Mouse (Mus musculus) embryo, embryonic 11 days (tissue): ENCODE data around the gene Kdm4a.
A peak's percentile ranks its signal among the peaks of the same experiment; 100 is the strongest.

Experiments
- DNase-seq: peaks from one replicate; pipeline ENCODE4 v3.0.0-alpha.2; 2015

The Kdm4a gene

GRCm38 (mm10) chr4:118154889-118155288, 25.0 kb downstream of the Kdm4a start:
- no peak for DNase-seq

- no peak for DNase-seq
These were observed 27.6 kb downstream of the Kdm4a start for GRCm38 (mm10) chr4:118152020-118152785.

GRCm38 (mm10) chr4:118150804-118151203, 29.0 kb downstream of the Kdm4a start:
- DNase-seq: no peak

GRCm38 (mm10) chr4:118149956-118150680, 29.7 kb downstream of the Kdm4a start:
- no peak for DNase-seq

GRCm38 (mm10) chr4:118149055-118149576, 30.7 kb downstream of the Kdm4a start:
- DNase-seq: no peak

- no peak for DNase-seq
These were observed 31.5 kb downstream of the Kdm4a start for GRCm38 (mm10) chr4:118148317-118148687.

GRCm38 (mm10) chr4:118147547-118148316, 32.1 kb downstream of the Kdm4a start:
- DNase-seq: no peak

GRCm38 (mm10) chr4:118147090-118147489, 32.8 kb downstream of the Kdm4a start:
- DNase-seq: no peak

- DNase-seq: no peak
These were observed 35.5 kb downstream of the Kdm4a start for GRCm38 (mm10) chr4:118144324-118144723.

GRCm38 (mm10) chr4:118143679-118144078, 36.2 kb downstream of the Kdm4a start:
- no peak for DNase-seq

GRCm38 (mm10) chr4:118141511-118141910, 38.3 kb downstream of the Kdm4a start:
- DNase-seq: no peak

GRCm38 (mm10) chr4:118138891-118139290, 41.0 kb downstream of the Kdm4a start:
- DNase-seq: no peak

- no peak for DNase-seq
These were observed 42.0 kb downstream of the Kdm4a start for GRCm38 (mm10) chr4:118137857-118138256.

- no peak for DNase-seq
These were observed 42.5 kb downstream of the Kdm4a start for GRCm38 (mm10) chr4:118137311-118137710.

- DNase-seq: no peak
These were observed 44.4 kb downstream of the Kdm4a start for GRCm38 (mm10) chr4:118135414-118135813.

- DNase-seq: peak; percentile 97
These were observed 45.1 kb downstream of the Kdm4a start, which contains the start of gene St3gal3 for GRCm38 (mm10) chr4:118134485-118135365. Gene St3gal3, minus strand, starts transcription at chr4:118134914.

- DNase-seq: no peak
These were observed 48.5 kb downstream of the Kdm4a start for GRCm38 (mm10) chr4:118131329-118131728.

- DNase-seq: no peak
These were observed 56.7 kb downstream of the Kdm4a start for GRCm38 (mm10) chr4:118123030-118123704.

- no peak for DNase-seq
These were observed 57.8 kb downstream of the Kdm4a start for GRCm38 (mm10) chr4:118122078-118122477.

GRCm38 (mm10) chr4:118117565-118117964, 62.3 kb downstream of the Kdm4a start:
- no peak for DNase-seq

- DNase-seq: no peak
These were observed 63.7 kb downstream of the Kdm4a start for GRCm38 (mm10) chr4:118116098-118116497.

- DNase-seq: no peak
These were observed 64.7 kb downstream of the Kdm4a start for GRCm38 (mm10) chr4:118115132-118115531.
